Mouse (Mus musculus) T-cell, adult 2 months (primary cell): ENCODE measurements around the gene Trp53i13.
A peak's percentile ranks its signal among the peaks of the same experiment; 100 is the strongest.
"Not testable (repeated sequence)": the region's sequence is repeated elsewhere in the genome, so short reads cannot be mapped to it uniquely, and the experiment has no call there.

Experiments
- DNase-seq: peaks from one replicate; pipeline ENCODE4 v3.0.0; 2022; ENCODE audit warnings: low spot score

Gene Trp53i13

DNA sequence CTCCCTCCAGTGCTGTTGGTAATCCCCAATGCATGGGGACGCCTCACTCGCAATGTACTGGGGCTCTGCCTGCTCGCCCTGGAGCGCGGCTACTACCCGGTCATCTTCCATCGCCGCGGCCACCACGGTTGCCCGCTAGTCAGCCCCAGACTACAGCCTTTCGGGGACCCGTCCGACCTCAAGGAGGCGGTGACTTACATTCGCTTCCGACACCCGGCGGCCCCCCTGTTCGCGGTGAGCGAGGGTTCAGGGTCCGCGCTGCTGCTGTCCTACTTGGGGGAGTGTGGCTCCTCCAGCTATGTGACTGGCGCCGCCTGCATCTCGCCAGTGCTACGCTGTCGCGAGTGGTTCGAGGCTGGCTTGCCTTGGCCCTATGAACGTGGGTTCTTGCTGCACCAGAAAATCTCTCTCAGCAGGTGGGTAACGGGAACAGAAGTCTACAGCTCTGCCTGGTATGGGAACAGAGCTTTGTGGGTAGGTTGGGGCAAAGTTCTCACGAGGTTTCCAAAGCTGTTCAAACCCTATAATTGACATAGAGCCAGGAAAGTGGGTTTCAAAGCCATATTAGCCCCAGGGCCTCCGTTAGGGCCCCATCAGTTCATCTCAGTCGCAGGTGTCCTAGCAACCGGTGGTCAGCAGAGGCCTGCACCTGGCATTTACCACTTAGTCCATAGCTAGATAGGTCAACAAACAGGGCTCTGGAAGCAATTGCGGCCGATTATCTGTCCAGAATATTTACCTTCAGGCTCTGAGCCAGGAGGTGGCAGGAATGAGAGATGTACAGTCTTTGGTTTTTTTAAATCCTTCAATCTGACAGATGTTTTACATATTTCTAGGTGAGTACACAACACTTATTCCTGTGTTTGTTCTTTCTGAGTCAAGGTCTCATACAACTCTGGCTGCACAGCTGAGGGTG is at the start of gene Trp53i13:
Trp53i13 (minus strand) TSS at position 344 of the 916 bp plus-strand sequence.
- DNase-seq: peak; percentile 31

GRCm38 (mm10) chr11:77545261-77545660 is 29.5 kb upstream of the Trp53i13 start:
- no peak for DNase-seq

- no peak for DNase-seq
Measured at GRCm38 (mm10) chr11:77532202-77532846, 16.5 kb upstream of the Trp53i13 start.

- no peak for DNase-seq
Measured at GRCm38 (mm10) chr11:77530862-77531261, 15.1 kb upstream of the Trp53i13 start.

DNA sequence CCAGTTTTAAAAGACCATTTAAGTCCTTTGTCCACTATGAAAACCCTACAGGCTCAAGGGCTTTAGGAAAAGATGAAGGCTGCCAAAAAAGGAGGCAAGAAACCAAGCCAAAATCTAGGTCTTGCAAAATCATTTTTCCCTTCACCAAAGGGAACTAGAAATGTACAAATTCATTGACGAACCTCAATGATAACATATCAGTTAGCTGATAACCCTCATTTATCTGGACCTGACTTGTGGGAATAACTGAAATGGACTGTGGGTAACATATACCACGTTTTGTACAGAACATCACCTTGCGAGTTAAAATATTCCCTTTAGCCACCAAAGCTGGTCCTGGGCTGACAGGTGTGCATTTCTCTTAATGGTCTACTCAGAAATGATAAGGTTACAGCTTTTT is 13.9 kb upstream of the Trp53i13 start:
- no peak for DNase-seq

DNA sequence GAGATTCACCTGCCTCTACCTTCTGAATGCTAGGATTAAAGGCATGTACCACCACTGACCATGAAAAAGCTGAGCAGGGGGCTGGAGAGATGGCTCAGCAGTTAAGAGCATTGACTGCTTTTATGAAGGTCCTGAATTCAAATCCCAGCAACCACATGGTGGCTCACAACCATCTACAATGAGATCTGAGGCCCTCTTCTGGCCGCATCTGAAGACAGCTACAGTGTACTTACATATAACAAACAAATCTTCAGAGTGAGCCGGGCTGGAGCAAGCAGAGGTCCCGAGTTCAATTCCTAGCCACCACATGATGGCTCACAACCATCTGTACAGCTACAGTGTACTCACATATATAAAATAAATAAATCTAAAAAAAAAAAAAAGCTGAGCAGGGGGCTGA is 12.6 kb upstream of the Trp53i13 start:
- DNase-seq: not testable (repeated sequence)

- no peak for DNase-seq
Measured at GRCm38 (mm10) chr11:77525804-77526486, 10.2 kb upstream of the Trp53i13 start.

DNA sequence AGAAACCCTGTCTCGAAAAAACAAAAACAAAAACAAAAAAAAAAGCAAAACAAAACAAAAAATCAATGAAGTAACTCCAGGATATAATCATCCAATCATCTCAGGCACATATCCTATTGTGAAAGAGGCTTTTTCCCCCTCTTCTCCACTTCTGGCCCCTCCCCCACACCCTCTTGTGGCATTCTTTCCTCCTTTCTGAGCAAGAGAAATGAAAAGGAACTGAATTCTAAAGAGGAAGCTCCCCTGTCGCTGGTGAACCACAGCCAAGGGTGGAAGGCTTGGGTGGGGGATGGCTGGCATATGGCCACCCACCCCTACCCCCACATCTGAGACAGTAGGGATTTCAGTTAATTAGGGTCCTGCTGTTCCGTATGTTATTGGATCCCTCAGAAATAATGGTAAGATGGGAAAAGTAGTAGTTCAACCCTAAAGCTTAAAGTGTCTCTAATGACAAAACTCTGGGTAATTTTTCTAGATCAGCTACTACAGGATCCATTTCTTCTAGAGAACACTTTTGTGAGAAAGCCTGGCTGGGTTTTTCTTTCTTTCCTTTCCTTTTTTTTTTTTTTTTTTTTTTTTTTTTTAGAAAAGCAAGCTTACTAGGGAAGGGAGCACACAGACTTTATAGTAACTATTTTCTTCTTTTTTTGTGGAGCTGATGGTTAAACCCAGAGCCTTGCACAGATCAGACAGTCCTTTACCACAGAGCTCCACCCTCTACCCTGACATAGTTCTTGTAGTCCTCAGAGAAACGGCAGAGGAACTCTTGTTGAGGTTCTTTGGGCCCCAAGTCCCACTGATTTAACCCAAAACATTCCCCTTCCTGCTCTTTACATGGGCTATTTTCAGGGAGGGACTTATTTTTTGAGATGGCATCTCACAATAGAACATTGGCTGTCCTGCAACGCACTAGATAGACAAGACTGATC is 5.1 kb upstream of the Trp53i13 start:
- no peak for DNase-seq

DNA sequence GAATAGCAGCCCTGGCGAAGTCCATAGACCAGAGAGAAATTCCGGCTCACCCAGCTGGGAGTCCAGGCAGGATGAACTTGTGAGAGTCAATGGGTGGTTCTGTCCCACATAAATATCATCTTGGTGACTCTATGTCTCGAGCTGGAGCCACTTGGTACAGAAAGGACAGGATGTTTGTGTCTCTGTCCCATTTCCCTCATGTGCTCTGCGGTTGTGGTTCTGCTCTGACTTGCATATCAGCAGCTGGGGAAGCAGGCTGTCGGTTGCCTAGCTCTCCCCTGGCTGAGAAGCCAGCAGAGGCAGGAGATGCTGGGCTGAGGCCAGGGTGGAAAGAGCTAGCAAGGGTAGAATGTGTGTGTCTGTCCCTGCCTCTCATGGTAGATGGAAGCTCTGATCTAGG is 3.3 kb upstream of the Trp53i13 start, which contains the start of gene Gm10392:
Gm10392 (minus strand) TSS at position 156 of the 400 bp plus-strand sequence.
- DNase-seq: peak; percentile 90

GRCm38 (mm10) chr11:77518051-77518798 is 2.4 kb upstream of the Trp53i13 start:
- DNase-seq: peak; percentile 50

GRCm38 (mm10) chr11:77516553-77517425 is 1.0 kb upstream of the Trp53i13 start:
- DNase-seq: no peak

DNA sequence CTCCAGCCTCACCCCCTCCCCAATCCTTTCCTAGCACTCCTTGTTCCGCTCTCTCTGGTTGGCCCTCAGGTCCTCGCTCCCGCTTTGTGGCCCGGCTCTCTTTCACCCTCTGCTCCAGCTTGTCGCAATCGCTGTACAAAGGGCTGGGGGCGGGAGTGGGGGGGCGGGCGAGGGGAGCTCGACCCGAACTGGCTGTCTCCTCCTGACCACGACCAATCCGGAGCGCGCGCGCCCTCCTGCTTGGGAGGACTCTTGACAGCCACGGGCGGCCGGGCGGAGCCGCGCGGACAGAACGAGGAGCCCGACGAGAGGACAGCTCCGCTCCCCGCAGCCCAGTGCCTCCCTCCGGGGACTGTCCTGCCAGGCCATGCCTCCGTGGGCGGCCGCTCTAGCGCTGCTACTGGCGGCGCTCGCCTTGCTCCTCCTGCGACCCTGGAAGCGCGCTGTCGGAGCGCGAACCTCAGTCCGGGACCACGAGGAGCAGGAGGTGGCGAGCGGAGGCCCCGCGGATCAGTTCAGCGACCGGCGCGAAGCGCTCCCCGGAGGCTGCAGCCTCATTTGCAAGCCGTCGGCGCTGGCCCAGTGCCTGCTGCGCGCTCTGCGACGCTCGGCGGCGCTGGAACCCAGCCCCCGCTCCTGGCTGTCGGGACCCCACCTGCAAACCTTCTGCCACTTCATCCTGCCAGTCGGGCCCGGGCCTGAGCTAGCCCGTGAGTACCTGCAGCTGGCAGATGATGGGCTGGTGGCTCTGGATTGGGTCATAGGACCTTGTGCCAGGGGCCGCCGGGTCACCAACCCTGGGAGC is 746 bp downstream of the Trp53i13 start, which contains the start of gene Abhd15:
Abhd15 (plus strand) TSS at position 290 of the 805 bp plus-strand sequence.
- DNase-seq: peak; percentile 48

DNA sequence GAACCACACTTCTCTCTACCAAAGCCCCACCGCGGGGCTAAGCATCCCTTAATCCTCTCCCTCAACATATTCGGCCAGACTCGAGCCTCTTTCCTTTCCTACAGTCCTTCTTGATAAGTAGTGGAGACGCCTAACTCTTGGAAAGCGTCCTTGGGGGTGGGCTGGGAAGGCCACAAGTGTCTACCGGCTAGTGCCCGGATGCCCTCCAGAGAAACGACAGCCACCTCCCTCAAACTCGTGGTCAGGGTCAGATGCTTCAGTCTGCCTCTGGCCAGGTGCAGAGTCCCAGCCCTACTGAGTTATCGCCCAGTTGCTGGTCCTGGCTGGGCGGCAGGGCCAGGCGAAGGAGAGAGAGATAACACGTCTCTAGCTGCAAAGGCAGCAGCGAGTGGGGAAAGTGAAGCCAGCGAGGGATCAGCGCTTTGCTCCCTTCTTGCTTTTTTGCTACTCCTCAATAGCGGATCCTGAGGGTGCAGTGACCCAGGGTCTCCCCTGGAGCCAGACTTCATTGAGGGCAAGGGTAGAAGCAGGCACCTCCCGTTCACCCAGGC is 1.4 kb downstream of the Trp53i13 start:
- no peak for DNase-seq

DNA sequence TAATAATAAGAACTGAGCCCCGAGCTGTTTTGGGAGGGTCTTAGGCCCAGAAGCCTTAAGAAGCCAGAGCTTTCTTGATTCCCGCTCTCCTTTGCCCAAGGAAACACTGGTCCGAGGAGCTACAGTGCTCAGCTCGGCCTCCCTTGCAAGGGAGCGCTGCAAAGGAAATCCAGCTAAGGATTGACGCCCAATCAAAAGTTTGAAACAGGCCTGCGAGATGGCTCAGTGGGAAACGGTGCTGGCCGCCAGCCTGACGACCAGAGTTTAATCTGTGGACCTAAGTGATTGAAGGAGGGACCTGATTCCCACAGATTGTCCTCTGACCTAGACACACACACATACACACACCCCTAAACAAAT is 2.0 kb downstream of the Trp53i13 start:
- DNase-seq: no peak

GRCm38 (mm10) chr11:77512891-77513810 is 2.6 kb downstream of the Trp53i13 start:
- peak; percentile 89 for DNase-seq

- no peak for DNase-seq
Measured at GRCm38 (mm10) chr11:77511336-77511735, 4.4 kb downstream of the Trp53i13 start.
